Mouse (Mus musculus) liver, adult 2 months (tissue): Measurements from ENCODE around the gene Fcho1.

ENCODE experiments used
- CTCF ChIP-seq: fragments of 200-500 bp; IDR thresholded peaks from 2 replicates; pipeline ENCODE4 v1.5.1; 2011; ENCODE audit warnings: low read depth, low read length, control low read depth
- POLR2A ChIP-seq: fragments of 200-500 bp; IDR thresholded peaks from 2 replicates; pipeline ENCODE4 v1.6.1; 2011; ENCODE audit warnings: low read length, control low read depth; ENCODE audit not compliant: insufficient read depth; ENCODE audit errors: extremely low read depth

DNA sequence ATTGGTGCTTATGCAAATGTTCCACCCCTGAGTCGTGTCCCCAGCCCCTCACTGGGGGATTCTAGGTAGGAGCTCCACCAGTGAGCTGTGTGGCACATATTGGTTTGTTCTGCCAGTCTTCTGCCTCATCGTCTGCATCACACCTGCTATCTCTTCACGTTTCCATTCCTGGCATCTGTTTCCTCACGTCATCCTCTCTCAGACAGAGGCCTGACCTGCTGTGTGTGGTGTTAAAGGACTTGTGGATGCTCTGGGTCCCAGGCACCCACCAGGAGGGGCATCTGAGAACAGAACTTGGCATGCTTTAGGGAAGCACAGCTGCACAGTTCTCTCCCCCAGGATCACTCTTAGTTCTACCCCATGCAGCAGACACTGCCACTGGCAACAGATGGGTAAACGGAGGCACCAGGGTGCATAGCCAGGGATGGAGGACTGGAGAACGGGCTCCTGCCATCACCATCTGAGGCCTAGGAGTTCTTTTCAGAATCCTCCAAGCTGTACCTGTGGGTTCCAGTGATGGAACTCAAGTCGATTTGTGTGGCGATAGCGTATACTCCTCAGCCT is 50.0 kb downstream of the Fcho1 start:
- TF ChIP-seq CTCF (no peak), POLR2A (no peak)
